Mouse (Mus musculus) midbrain, embryonic 10.5 days (tissue): ENCODE results near the gene Kank3. TPM values are rescaled to one million over a fixed set of nuclear protein-coding genes. Genes with fewer than 3 reads are reported as not detected.
A peak's percentile ranks its signal among the peaks of the same experiment; 100 is the strongest.

Experiments
- DNase-seq: peaks from one replicate; pipeline ENCODE4 v3.0.0-alpha.2; 2017; ENCODE audit warnings: low spot score
- H3K27ac ChIP-seq: fragments of 300-500 bp; sonication (generic); replicated peaks from 2 replicates; pipeline ENCODE4 v1.5.1; 2016; ENCODE audit warnings: mild to moderate bottlenecking
- H3K27me3 ChIP-seq: fragments of 300-500 bp; sonication (generic); 2 replicates; pipeline ENCODE4 v1.6.1; 2016; ENCODE audit warnings: low read depth, mild to moderate bottlenecking; ENCODE audit not compliant: poor library complexity, severe bottlenecking
- H3K36me3 ChIP-seq: fragments of 300-500 bp; sonication (generic); 2 replicates; pipeline ENCODE4 v1.6.1; 2016; ENCODE audit warnings: mild to moderate bottlenecking, moderate library complexity
- H3K4me1 ChIP-seq: fragments of 300-500 bp; sonication (generic); 2 replicates; pipeline ENCODE4 v1.6.1; 2016
- H3K4me3 ChIP-seq: fragments of 300-500 bp; sonication (generic); 2 replicates; pipeline ENCODE4 v1.5.1; 2016; ENCODE audit warnings: mild to moderate bottlenecking, moderate library complexity
- H3K9me3 ChIP-seq: fragments of 300-500 bp; sonication (generic); replicated peaks from 2 replicates; pipeline ENCODE4 v1.6.1; 2016; ENCODE audit warnings: mild to moderate bottlenecking
- WGBS: fragments of 180-500 bp; shearing (Covaris S2); methylation state at CpG from one replicate; pipeline ENCODE4 v1.1.7; 2016; 5-methylcytosine and 5-hydroxymethylcytosine counted together
- polyA plus RNA-seq: library from polyadenylated mRNA; unstranded; fragments of >200 nt; fragmentation: Nextera tagmentation; extraction: Ambion mirVana; gene quantifications from 2 replicates; pipeline ENCODE4 v1.2.1, GENCODE M21; 2016

Kank3 gene
- 24.6 and 29.4 TPM in 2 replicates for polyA plus RNA-seq

GRCm38 (mm10) chr17:33810334-33811141, at the start of gene Kank3:
Kank3 (plus strand) TSS chr17:33810519.
- peaks cover 13% of the 10 kb centered on the region for H3K4me1 ChIP-seq
- peak; percentile 89 for DNase-seq
- peaks cover 13% of the 10 kb centered on the region for H3K27me3 ChIP-seq
- no peaks in the 10 kb centered on the region for H3K36me3 ChIP-seq
- no peaks in the 10 kb centered on the region for H3K9me3 ChIP-seq
- WGBS: under 1% methylated on average over 36 of the region's 36 CpGs
- H3K27ac ChIP-seq: peak within 1 kb of the TSS; percentile 43; the same call in 1 of the 2 replicates
- peak within 1 kb of the TSS; percentile 66 for H3K4me3 ChIP-seq

GRCm38 (mm10) chr17:33766389-33766788, 43.9 kb upstream of the Kank3 start:
- H3K27me3 ChIP-seq: no peaks in the 10 kb centered on the region
- H3K27ac ChIP-seq: no peak overlapping the region
- DNase-seq: no peak
- no peak overlapping the region for H3K4me3 ChIP-seq
- H3K9me3 ChIP-seq: no peaks in the 10 kb centered on the region
- WGBS: 82% methylated on average over 3 of the region's 3 CpGs
- H3K4me1 ChIP-seq: no peaks in the 10 kb centered on the region
- no peaks in the 10 kb centered on the region for H3K36me3 ChIP-seq

GRCm38 (mm10) chr17:33771617-33772016, 38.7 kb upstream of the Kank3 start:
- no peak for DNase-seq
- no peak overlapping the region for H3K27ac ChIP-seq
- no peaks in the 10 kb centered on the region for H3K9me3 ChIP-seq
- no peaks in the 10 kb centered on the region for H3K27me3 ChIP-seq
- no peaks in the 10 kb centered on the region for H3K4me1 ChIP-seq
- peaks cover 11% of the 10 kb centered on the region for H3K36me3 ChIP-seq
- WGBS: 93% methylated on average over 4 of the region's 4 CpGs
- H3K4me3 ChIP-seq: no peak overlapping the region

- no peak for DNase-seq
- Histone ChIP-seq H3K27ac (no peak overlapping the region), H3K27me3 (no peaks in the 10 kb centered on the region), H3K9me3 (no peaks in the 10 kb centered on the region), H3K36me3 (peaks cover 24% of the 10 kb centered on the region), H3K4me1 (no peaks in the 10 kb centered on the region), H3K4me3 (no peak overlapping the region)
- 82% methylated on average over 6 of the region's 6 CpGs for WGBS
These were observed 36.9 kb upstream of the Kank3 start for GRCm38 (mm10) chr17:33773426-33773825.

GRCm38 (mm10) chr17:33773871-33774572, 36.3 kb upstream of the Kank3 start:
- no peak for DNase-seq
- H3K27ac ChIP-seq: no peak overlapping the region
- no peak overlapping the region for H3K4me3 ChIP-seq
- WGBS: 90% methylated on average over 6 of the region's 6 CpGs
- H3K27me3 ChIP-seq: no peaks in the 10 kb centered on the region
- peaks cover 24% of the 10 kb centered on the region for H3K36me3 ChIP-seq
- peaks cover under 1% of the 10 kb centered on the region; the same call in 1 of the 2 replicates for H3K4me1 ChIP-seq
- H3K9me3 ChIP-seq: no peaks in the 10 kb centered on the region

- Histone ChIP-seq H3K27me3 (no peaks in the 10 kb centered on the region), H3K27ac (no peak overlapping the region), H3K9me3 (no peaks in the 10 kb centered on the region), H3K36me3 (peaks cover 24% of the 10 kb centered on the region), H3K4me1 (peaks cover 7% of the 10 kb centered on the region), H3K4me3 (no peak overlapping the region)
- no peak for DNase-seq
- WGBS: 95% methylated on average over 8 of the region's 8 CpGs
These were observed 35.7 kb upstream of the Kank3 start for GRCm38 (mm10) chr17:33774573-33775155.

- Histone ChIP-seq H3K4me1 (peaks cover 10% of the 10 kb centered on the region), H3K36me3 (peaks cover 24% of the 10 kb centered on the region), H3K9me3 (no peaks in the 10 kb centered on the region), H3K27me3 (no peaks in the 10 kb centered on the region; the same call in 1 of the 2 replicates), H3K4me3 (no peak overlapping the region), H3K27ac (no peak overlapping the region)
- WGBS: 89% methylated on average over 4 of the region's 4 CpGs
- DNase-seq: no peak
These were observed 35.0 kb upstream of the Kank3 start for GRCm38 (mm10) chr17:33775287-33775686.

GRCm38 (mm10) chr17:33779271-33779966, 30.9 kb upstream of the Kank3 start:
- peaks cover 28% of the 10 kb centered on the region for H3K4me1 ChIP-seq
- peak; percentile 60 for DNase-seq
- peaks cover 24% of the 10 kb centered on the region for H3K36me3 ChIP-seq
- H3K4me3 ChIP-seq: peak overlapping the region; percentile 7
- no peaks in the 10 kb centered on the region for H3K9me3 ChIP-seq
- WGBS: 59% methylated on average over 9 of the region's 9 CpGs
- H3K27ac ChIP-seq: peak overlapping the region; percentile 39
- peaks cover 10% of the 10 kb centered on the region for H3K27me3 ChIP-seq

- H3K27me3 ChIP-seq: peaks cover 10% of the 10 kb centered on the region
- WGBS: 89% methylated on average over 5 of the region's 5 CpGs
- H3K4me1 ChIP-seq: peaks cover 28% of the 10 kb centered on the region
- no peak for DNase-seq
- H3K36me3 ChIP-seq: peaks cover 24% of the 10 kb centered on the region
- no peak overlapping the region for H3K27ac ChIP-seq
- H3K4me3 ChIP-seq: 0 out of 2 replicates have a peak overlapping the region, but pooled peaks have one; percentile 7
- no peaks in the 10 kb centered on the region for H3K9me3 ChIP-seq
These were observed 30.4 kb upstream of the Kank3 start for GRCm38 (mm10) chr17:33779967-33780295.

GRCm38 (mm10) chr17:33780431-33780830, 29.9 kb upstream of the Kank3 start:
- H3K27me3 ChIP-seq: peaks cover 10% of the 10 kb centered on the region
- peaks cover 19% of the 10 kb centered on the region for H3K36me3 ChIP-seq
- H3K4me3 ChIP-seq: peak overlapping the region; percentile 66
- peaks cover 30% of the 10 kb centered on the region for H3K4me1 ChIP-seq
- H3K27ac ChIP-seq: peak overlapping the region; percentile 83; the same call in 1 of the 2 replicates
- no peaks in the 10 kb centered on the region for H3K9me3 ChIP-seq
- no peak for DNase-seq
- 84% methylated on average over 5 of the region's 5 CpGs for WGBS

- H3K36me3 ChIP-seq: peaks cover 16% of the 10 kb centered on the region
- peaks cover 10% of the 10 kb centered on the region for H3K27me3 ChIP-seq
- WGBS: 2% methylated on average over 50 of the region's 50 CpGs
- H3K4me1 ChIP-seq: peaks cover 38% of the 10 kb centered on the region
- peak; percentile 74 for DNase-seq
- H3K27ac ChIP-seq: peak within 1 kb of the TSS; percentile 83
- H3K9me3 ChIP-seq: no peaks in the 10 kb centered on the region
- peak within 1 kb of the TSS; percentile 66 for H3K4me3 ChIP-seq
These were observed 29.0 kb upstream of the Kank3 start, which contains the start of gene Angptl4 for GRCm38 (mm10) chr17:33781124-33781977. Angptl4 (minus strand) TSS chr17:33781830.
